Mouse (Mus musculus): Measurements from ENCODE around the gene Cacnb1.

- TF ChIP-seq MAFK (IDR thresholded peaks at IDR 0.05; ENCODE audit: borderline replicate concordance, low read depth, low read length) = no peak
- TF ChIP-seq CHD2 (IDR thresholded peaks at IDR 0.05; ENCODE audit: low read length) = no peak
Measured at GRCm38 (mm10) chr11:97959300-97959680, 63.5 kb downstream of the Cacnb1 start.

Measured in MEL (cell line).